Mouse (Mus musculus) G1E (cell line): ENCODE measurements around the gene Spg7. TPM values are rescaled to one million over a fixed set of nuclear protein-coding genes. Genes with fewer than 3 reads are reported as not detected.
"Not testable (repeated sequence)": the region's sequence is repeated elsewhere in the genome, so short reads cannot be mapped to it uniquely, and the experiment has no call there.

Source experiments
- ATAC-seq: 2 replicates; pipeline ENCODE4 v1.8.0; 2016; ENCODE audit warnings: mild to moderate bottlenecking; ENCODE audit not compliant: insufficient number of reproducible peaks, poor library complexity, low FRiP score, severe bottlenecking; ENCODE audit errors: extremely low read depth
- DNase-seq: peaks from one replicate; pipeline ENCODE4 v3.0.0; 2012; ENCODE audit warnings: low spot score
- H3K27me3 ChIP-seq: 2 replicates; pipeline ENCODE4 v1.6.1; 2012; ENCODE audit warnings: mild to moderate bottlenecking, low read length, inconsistent platforms; ENCODE audit not compliant: insufficient read depth
- H3K36me3 ChIP-seq: replicated peaks from 2 replicates; pipeline ENCODE3; 2012; ENCODE audit warnings: mild to moderate bottlenecking, inconsistent platforms
- H3K4me1 ChIP-seq: 2 replicates; pipeline ENCODE4 v1.6.1; 2012; ENCODE audit warnings: low read depth, low read length, inconsistent platforms, mixed read lengths; ENCODE audit not compliant: insufficient read depth
- H3K4me3 ChIP-seq: 2 replicates; pipeline ENCODE4 v1.5.1; 2012; ENCODE audit warnings: low read depth, mild to moderate bottlenecking, inconsistent platforms, low read length, moderate library complexity, mixed read lengths
- H3K9me3 ChIP-seq: replicated peaks from 2 replicates; pipeline ENCODE4 v1.6.1; 2012; ENCODE audit warnings: inconsistent platforms
- CTCF ChIP-seq: IDR thresholded peaks from 2 replicates; pipeline ENCODE4 v1.5.1; 2012; ENCODE audit warnings: low read depth, low read length, inconsistent platforms, mixed read lengths
- GATA1 ChIP-seq: IDR thresholded peaks from 2 replicates; pipeline ENCODE4 v1.6.1; 2012; ENCODE audit warnings: borderline replicate concordance, low read length, inconsistent platforms, mixed read lengths
- GATA2 ChIP-seq: IDR thresholded peaks from 2 replicates; pipeline ENCODE4 v1.6.1; 2012; ENCODE audit warnings: low read depth, low read length, inconsistent platforms, borderline replicate concordance
- POLR2AphosphoS5 ChIP-seq: IDR thresholded peaks from 2 replicates; pipeline ENCODE4 v1.6.1; 2012; ENCODE audit warnings: low read depth, low read length, inconsistent platforms; ENCODE audit not compliant: insufficient replicate concordance
- TAL1 ChIP-seq: conservative IDR thresholded peaks from 2 replicates; pipeline ENCODE4 v1.6.1; 2012; ENCODE audit warnings: low read depth, low read length, inconsistent platforms, mixed read lengths
- polyA plus RNA-seq: library from polyadenylated mRNA; stranded (reverse); fragments of >175 nt; gene quantifications from 2 replicates; pipeline ENCODE4 v1.2.3, GENCODE M21; 2012
- total RNA-seq, 2 experiments: library from RNA; stranded (forward) in 1 of 2; stranded (reverse) in 1 of 2; fragments of 200-1000 nt in 1 of 2; fragments of >200 nt in 1 of 2; fragmentation: Nextera tagmentation in 1 of 2; gene quantifications; 2 replicates each; pipeline ENCODE4 v1.2.3; 2014 to 2017

Gene Spg7
- total and polyA plus RNA-seq, 3 experiments: 11.7 to 40.2 (median 20.9) TPM

GRCm38 (mm10) chr8:123043941-123044340 lies 18.8 kb upstream of the Spg7 start:
- H3K36me3 ChIP-seq: peaks cover 25% of the 10 kb centered on the region
- peaks cover 27% of the 10 kb centered on the region for H3K4me1 ChIP-seq
- peaks cover 5% of the 10 kb centered on the region; the same call in 1 of the 2 replicates for H3K9me3 ChIP-seq
- ATAC-seq (no peak), DNase-seq (no peak)
- TF ChIP-seq POLR2AphosphoS5 (no peak), GATA1 (no peak), GATA2 (no peak), TAL1 (no peak), CTCF (no peak)
- H3K27me3 ChIP-seq: no peaks in the 10 kb centered on the region
- no peak overlapping the region for H3K4me3 ChIP-seq

GRCm38 (mm10) chr8:123044743-123045425 lies 17.9 kb upstream of the Spg7 start:
- H3K4me3 ChIP-seq, H3K27me3 ChIP-seq, H3K9me3 ChIP-seq, ATAC-seq, DNase-seq: not testable (repeated sequence)
- H3K4me1 ChIP-seq: peaks cover 19% of the 10 kb centered on the region
- peaks cover 22% of the 10 kb centered on the region for H3K36me3 ChIP-seq

- TF ChIP-seq POLR2AphosphoS5 (no peak), CTCF (no peak), GATA2 (no peak), TAL1 (no peak), GATA1 (no peak)
- ATAC-seq (no peak), DNase-seq (no peak)
- peaks cover 5% of the 10 kb centered on the region; the same call in 1 of the 2 replicates for H3K9me3 ChIP-seq
- peaks cover 22% of the 10 kb centered on the region for H3K36me3 ChIP-seq
- H3K27me3 ChIP-seq: no peaks in the 10 kb centered on the region
- peaks cover 14% of the 10 kb centered on the region for H3K4me1 ChIP-seq
- H3K4me3 ChIP-seq: no peak overlapping the region
Observed at GRCm38 (mm10) chr8:123046706-123047105, 16.0 kb upstream of the Spg7 start.

GRCm38 (mm10) chr8:123047827-123048226 lies 14.9 kb upstream of the Spg7 start:
- ATAC-seq: no peak
- Histone ChIP-seq H3K9me3 (peaks cover 5% of the 10 kb centered on the region; the same call in 1 of the 2 replicates), H3K27me3 (no peaks in the 10 kb centered on the region), H3K36me3 (peaks cover 22% of the 10 kb centered on the region), H3K4me3 (no peak overlapping the region), H3K4me1 (peaks cover 18% of the 10 kb centered on the region)
- TF ChIP-seq TAL1 (no peak), GATA2 (no peak), POLR2AphosphoS5 (no peak), CTCF (no peak), GATA1 (no peak)
- no peak for DNase-seq

- Histone ChIP-seq H3K27me3 (no peaks in the 10 kb centered on the region), H3K36me3 (peaks cover 22% of the 10 kb centered on the region), H3K4me1 (peaks cover 16% of the 10 kb centered on the region), H3K4me3 (no peak overlapping the region), H3K9me3 (peaks cover 5% of the 10 kb centered on the region; the same call in 1 of the 2 replicates)
- TF ChIP-seq CTCF (no peak), GATA2 (no peak), GATA1 (no peak), TAL1 (no peak), POLR2AphosphoS5 (no peak)
- ATAC-seq (no peak), DNase-seq (no peak)
Observed at GRCm38 (mm10) chr8:123048402-123048801, 14.3 kb upstream of the Spg7 start.

GRCm38 (mm10) chr8:123051458-123051857 lies 11.3 kb upstream of the Spg7 start:
- DNase-seq (no peak), ATAC-seq (no peak)
- Histone ChIP-seq H3K36me3 (peaks cover 12% of the 10 kb centered on the region), H3K4me3 (no peak overlapping the region), H3K4me1 (peaks cover 6% of the 10 kb centered on the region), H3K9me3 (no peaks in the 10 kb centered on the region), H3K27me3 (no peaks in the 10 kb centered on the region)
- TF ChIP-seq TAL1 (no peak), GATA1 (no peak), GATA2 (no peak), POLR2AphosphoS5 (no peak), CTCF (no peak)
